Mouse (Mus musculus) thymus, adult 2 months (tissue): ENCODE measurements around the gene Ttc8. TPM values are rescaled to one million over a fixed set of nuclear protein-coding genes. Genes with fewer than 3 reads are reported as not detected.

Experiments
- DNase-seq: peaks from one replicate; pipeline ENCODE4 v3.0.0; 2021
- H3K27ac ChIP-seq: fragments of 200-500 bp; 2 replicates; pipeline ENCODE4 v1.5.1; 2012; ENCODE audit warnings: low read length, control low read depth; ENCODE audit not compliant: control insufficient read depth, insufficient read depth
- H3K27me3 ChIP-seq: fragments of 200-500 bp; 2 replicates; pipeline ENCODE4 v1.6.1; 2012; ENCODE audit warnings: mild to moderate bottlenecking, low read length, moderate library complexity, mixed read lengths; ENCODE audit not compliant: control insufficient read depth, insufficient read depth
- H3K36me3 ChIP-seq: fragments of 200-500 bp; 2 replicates; pipeline ENCODE4 v1.6.1; 2012; ENCODE audit warnings: mild to moderate bottlenecking, low read length, moderate library complexity; ENCODE audit not compliant: control insufficient read depth, insufficient read depth
- H3K4me1 ChIP-seq: fragments of 200-500 bp; replicated peaks from 2 replicates; pipeline ENCODE4 v1.6.1; 2012; ENCODE audit warnings: low read length; ENCODE audit not compliant: control insufficient read depth, insufficient read depth
- H3K4me3 ChIP-seq: fragments of 200-500 bp; 2 replicates; pipeline ENCODE4 v1.5.1; 2012; ENCODE audit warnings: mild to moderate bottlenecking, low read length, control low read depth, moderate library complexity; ENCODE audit not compliant: control insufficient read depth, insufficient read depth
- CTCF ChIP-seq: fragments of 200-500 bp; IDR thresholded peaks from 2 replicates; pipeline ENCODE4 v1.5.1; 2012; ENCODE audit warnings: mild to moderate bottlenecking, control low read depth, low read length, moderate library complexity, borderline replicate concordance; ENCODE audit not compliant: control insufficient read depth, poor library complexity, insufficient read depth; ENCODE audit errors: extremely low read depth
- POLR2A ChIP-seq: fragments of 200-500 bp; IDR thresholded peaks from 2 replicates; pipeline ENCODE4 v1.6.1; 2012; ENCODE audit warnings: mild to moderate bottlenecking, low read length, control low read depth, moderate library complexity; ENCODE audit not compliant: control insufficient read depth, poor library complexity, insufficient read depth; ENCODE audit errors: extremely low read depth
- WGBS: fragments of 180-500 bp; shearing (Covaris S2); methylation state at CpG from one replicate; pipeline ENCODE4 v1.1.7; 2018; 5-methylcytosine and 5-hydroxymethylcytosine counted together
- polyA plus RNA-seq: library from polyadenylated mRNA; depleted of rRNA; stranded (reverse); fragments of >200 nt; gene quantifications from 2 replicates; pipeline ENCODE4 v1.2.3, GENCODE M21; 2012

The Ttc8 gene
- polyA plus RNA-seq, 1 experiment, result 6.6 TPM

DNA sequence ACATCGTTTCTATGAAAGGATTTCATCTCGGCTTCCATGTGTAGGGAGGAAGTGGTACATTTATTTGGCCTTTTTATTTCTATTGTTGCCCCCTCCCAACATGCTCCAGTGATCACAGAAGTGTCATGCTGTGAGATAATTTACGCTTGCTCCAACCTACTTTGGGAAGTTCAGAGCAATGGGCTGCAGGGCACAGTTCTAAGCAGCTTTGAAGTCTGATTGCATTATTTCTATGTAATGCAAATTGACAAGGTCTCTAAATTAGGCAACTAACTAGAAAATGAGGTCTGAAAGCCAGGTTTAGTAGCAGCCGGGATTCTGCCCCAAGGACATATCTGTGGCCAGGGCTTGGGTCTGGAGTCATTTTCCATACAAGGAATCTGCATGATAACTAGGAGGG lies 89.1 kb downstream of the Ttc8 start:
- 91% methylated on average over 4 of the region's 4 CpGs for WGBS
- Histone ChIP-seq H3K27me3 (no peaks in the 10 kb centered on the region), H3K4me1 (no peaks in the 10 kb centered on the region), H3K27ac (no peak overlapping the region), H3K36me3 (no peaks in the 10 kb centered on the region), H3K4me3 (no peak overlapping the region)
- DNase-seq, result no peak
- TF ChIP-seq CTCF (no peak), POLR2A (no peak)

DNA sequence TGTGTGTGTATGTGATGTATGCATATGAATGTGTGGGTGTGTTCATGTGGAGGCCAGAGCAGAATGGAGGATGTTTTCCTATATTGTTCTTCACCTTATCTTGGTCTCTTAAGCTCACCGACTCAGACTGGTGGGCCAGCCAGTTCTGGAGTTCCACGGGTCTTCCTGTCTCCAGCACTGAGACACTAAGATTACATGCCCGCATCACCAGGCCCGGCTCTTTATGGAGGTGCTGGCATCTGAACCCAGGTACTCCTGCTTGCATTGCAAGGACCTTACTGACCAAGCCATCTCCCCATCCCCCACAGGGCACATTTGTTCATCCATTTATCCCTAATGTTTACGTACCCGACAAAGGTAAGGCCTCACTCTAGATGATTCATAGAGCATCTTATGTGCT lies 89.7 kb downstream of the Ttc8 start:
- whole genome bisulfite sequencing, result 95% methylated on average over 6 of the region's 6 CpGs
- H3K36me3 ChIP-seq, result no peaks in the 10 kb centered on the region
- no peak for DNase-seq
- no peak overlapping the region for H3K27ac ChIP-seq
- H3K4me1 ChIP-seq, result no peaks in the 10 kb centered on the region
- no peaks in the 10 kb centered on the region for H3K27me3 ChIP-seq
- H3K4me3 ChIP-seq, result no peak overlapping the region
- TF ChIP-seq POLR2A (no peak), CTCF (no peak)

DNA sequence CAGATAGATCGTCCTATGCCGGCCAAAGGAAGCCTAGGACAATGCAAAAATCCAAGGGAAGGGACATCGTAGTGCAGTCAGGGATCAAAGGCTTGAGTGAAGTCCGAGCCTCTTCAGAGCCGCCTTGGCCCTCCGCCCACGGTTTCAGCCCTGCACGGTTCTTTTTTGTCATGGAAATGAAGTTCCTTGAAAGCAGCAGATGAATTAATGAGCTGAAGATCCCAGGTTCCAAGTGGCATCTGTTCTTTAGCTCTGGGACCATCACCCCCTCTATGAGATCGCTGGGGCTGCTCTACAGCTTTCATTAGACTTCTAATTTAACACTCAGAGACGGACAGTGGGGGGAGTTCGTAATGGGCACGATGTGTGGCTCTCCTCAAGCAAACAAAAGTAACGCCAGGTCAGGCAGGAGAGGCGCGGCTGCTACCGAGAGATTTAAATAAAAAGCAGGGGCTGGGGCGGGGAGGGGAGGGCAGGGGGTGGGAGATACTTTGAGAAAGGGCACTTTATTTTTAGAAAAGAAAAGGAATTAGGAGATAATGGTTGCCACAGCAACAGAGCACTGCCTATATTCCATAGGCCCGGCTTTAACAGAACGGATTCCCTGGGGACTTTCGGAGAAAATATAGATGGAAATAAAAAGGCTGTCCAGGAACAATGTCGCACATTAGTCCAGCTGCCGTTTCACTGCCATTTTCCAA lies 90.9 kb downstream of the Ttc8 start:
- no peaks in the 10 kb centered on the region for H3K36me3 ChIP-seq
- WGBS, result 70% methylated on average over 22 of the region's 22 CpGs

DNA sequence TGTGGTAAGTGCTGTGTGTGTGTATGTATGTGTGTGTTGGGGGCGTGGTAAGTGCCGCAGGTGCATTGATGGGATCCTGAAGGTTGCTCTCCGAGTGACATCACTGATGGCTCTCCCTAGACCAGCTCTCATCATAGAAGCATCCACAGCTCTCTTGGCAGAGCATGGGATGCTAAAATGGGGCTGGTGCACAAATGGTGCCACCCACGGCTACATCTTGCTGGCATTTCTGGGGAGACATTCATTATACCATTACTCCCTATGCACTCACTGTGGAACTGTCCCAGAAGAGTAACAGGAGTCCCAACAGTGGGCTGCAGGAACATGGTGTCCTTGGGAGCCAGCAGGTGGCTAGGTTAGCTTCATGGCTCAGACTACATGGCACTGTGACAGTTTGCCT lies 95.5 kb downstream of the Ttc8 start:
- TF ChIP-seq CTCF, result no peak
- no peak for TF ChIP-seq POLR2A
- Histone ChIP-seq H3K36me3 (no peaks in the 10 kb centered on the region), H3K27ac (no peak overlapping the region), H3K4me3 (no peak overlapping the region), H3K27me3 (no peaks in the 10 kb centered on the region), H3K4me1 (no peaks in the 10 kb centered on the region)
- 96% methylated on average over 4 of the region's 4 CpGs for WGBS
- no peak for DNase-seq

More for the DNA sequence above, 90.9 kb downstream of the Ttc8 start:
- DNase-seq, result no peak
- Histone ChIP-seq H3K4me3 (no peak overlapping the region), H3K27ac (no peak overlapping the region), H3K27me3 (no peaks in the 10 kb centered on the region), H3K4me1 (no peaks in the 10 kb centered on the region)
- no peak for TF ChIP-seq CTCF
- TF ChIP-seq POLR2A, result no peak

DNA sequence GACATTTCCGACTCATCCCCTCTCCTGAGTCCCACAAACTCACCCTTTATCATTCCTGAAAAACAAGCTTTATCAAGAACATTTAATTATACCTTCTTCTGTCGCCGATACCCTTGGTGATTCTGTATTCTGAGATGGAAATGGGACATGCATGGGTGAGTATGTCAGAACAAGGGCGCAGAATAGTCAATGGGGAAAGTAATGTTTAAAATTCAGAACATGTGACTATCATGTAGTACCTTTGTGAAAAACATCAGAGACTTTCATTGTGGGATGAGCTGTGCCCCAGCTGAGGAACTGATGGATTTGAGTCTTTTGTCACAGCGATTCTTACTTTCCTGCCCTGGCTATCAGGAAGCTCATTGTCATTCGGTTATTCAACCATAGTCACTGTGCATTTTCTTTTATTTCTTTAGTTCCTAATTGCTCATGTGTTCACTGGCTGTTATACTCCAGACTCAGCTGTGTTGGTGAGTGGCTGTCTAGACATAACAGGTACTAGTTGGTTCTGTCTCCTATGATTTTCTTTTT lies 104.1 kb downstream of the Ttc8 start:
- no peaks in the 10 kb centered on the region for H3K36me3 ChIP-seq
- TF ChIP-seq POLR2A, result no peak
- TF ChIP-seq CTCF, result no peak
- H3K4me3 ChIP-seq, result no peak overlapping the region
- H3K27ac ChIP-seq, result no peak overlapping the region
- no peaks in the 10 kb centered on the region for H3K27me3 ChIP-seq
- DNase-seq, result no peak
- no peaks in the 10 kb centered on the region for H3K4me1 ChIP-seq
- 96% methylated on average over 6 of the region's 6 CpGs for WGBS

DNA sequence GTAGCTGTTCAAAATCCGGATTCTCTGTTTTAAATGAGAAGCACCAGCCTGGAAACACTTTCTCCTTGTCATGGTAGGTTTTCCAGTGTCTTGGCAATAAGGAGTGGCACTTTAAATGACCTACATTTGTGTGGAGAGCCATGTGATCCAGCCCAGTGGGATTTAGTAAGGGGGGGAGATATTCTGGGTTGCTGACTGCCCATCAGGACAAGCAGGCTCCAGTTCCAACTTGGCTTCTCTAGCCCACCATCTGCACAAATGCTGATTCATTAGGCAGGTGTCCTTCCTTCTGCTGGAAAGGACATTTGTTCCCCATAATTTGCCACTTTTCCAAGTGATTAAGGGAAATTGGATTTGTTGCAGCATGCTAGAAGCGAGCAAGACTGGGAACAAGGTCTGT lies 105.9 kb downstream of the Ttc8 start:
- no peak overlapping the region for H3K4me3 ChIP-seq
- no peak overlapping the region for H3K27ac ChIP-seq
- no peaks in the 10 kb centered on the region for H3K27me3 ChIP-seq
- H3K36me3 ChIP-seq, result no peaks in the 10 kb centered on the region
- no peak for DNase-seq
- 85% methylated on average over 2 of the region's 2 CpGs for WGBS
- H3K4me1 ChIP-seq, result no peaks in the 10 kb centered on the region
- TF ChIP-seq POLR2A, result no peak
- no peak for TF ChIP-seq CTCF

DNA sequence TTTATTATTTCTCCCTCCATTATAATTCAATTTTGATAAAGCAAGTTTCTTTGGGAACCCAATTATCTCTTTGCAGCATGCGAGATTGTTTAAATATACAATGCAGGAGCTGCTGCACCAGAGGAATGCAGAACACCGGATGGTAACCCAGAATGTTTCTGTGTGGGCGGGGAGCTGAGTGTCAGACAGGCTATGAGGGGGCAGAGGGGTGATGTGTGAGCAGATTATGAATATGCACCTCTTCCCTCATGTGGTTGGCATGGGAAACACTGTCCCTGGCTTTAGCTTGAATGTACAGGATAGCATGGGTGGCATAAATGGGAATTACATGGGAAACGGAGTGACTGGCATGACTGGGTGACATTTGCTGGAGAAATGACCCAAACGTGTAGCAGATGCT lies 108.3 kb downstream of the Ttc8 start:
- WGBS, result 78% methylated on average over 5 of the region's 5 CpGs
- no peak for DNase-seq
- no peaks in the 10 kb centered on the region for H3K36me3 ChIP-seq
- no peaks in the 10 kb centered on the region for H3K27me3 ChIP-seq
- no peak for TF ChIP-seq CTCF
- no peak for TF ChIP-seq POLR2A
- H3K4me1 ChIP-seq, result no peaks in the 10 kb centered on the region
- no peak overlapping the region for H3K27ac ChIP-seq
- H3K4me3 ChIP-seq, result no peak overlapping the region
